Mouse (Mus musculus) layer of hippocampus, adult 2 months (tissue): ENCODE measurements around the gene Alox15. TPM values are rescaled to one million over a fixed set of nuclear protein-coding genes. Genes with fewer than 3 reads are reported as not detected.
A peak's percentile ranks its signal among the peaks of the same experiment; 100 is the strongest.
"Not testable (repeated sequence)": the region's sequence is repeated elsewhere in the genome, so short reads cannot be mapped to it uniquely, and the experiment has no call there.

ENCODE experiments used
- DNase-seq, 2 experiments: peaks; one replicate each; pipeline ENCODE4 v3.0.0; 2022; ENCODE audit warnings: low spot score in 2 of 2
- H3K27ac ChIP-seq: fragments of 200-600 bp; 2 replicates; pipeline ENCODE4 v1.8.1; 2022
- H3K4me3 ChIP-seq: fragments of 200-600 bp; 2 replicates; pipeline ENCODE4 v1.8.1; 2022; ENCODE audit warnings: mild to moderate bottlenecking
- CTCF ChIP-seq: fragments of 200-600 bp; conservative IDR thresholded peaks from 2 replicates; pipeline ENCODE4 v1.8.1; 2022; ENCODE audit warnings: antibody characterized with exemption, mild to moderate bottlenecking, moderate library complexity
- long read RNA-seq, 2 experiments: library from polyadenylated mRNA; stranded (forward); transcript quantifications; one replicate each; pipeline ENCODE4 v2.0.0; 2021; ENCODE audit warnings: borderline mapping rate in 2 of 2
- total RNA-seq, 2 experiments: library from RNA; stranded (reverse); gene quantifications; 2 replicates each; pipeline ENCODE4 v1.2.3; 2021

The Alox15 gene
- under 1 TPM in 1 of 2 experiments, not detected in 1; 0.26 TPM for total RNA-seq
- long read RNA-seq, experiment 1 = 0 reads
- long read RNA-seq, experiment 2 = 0 reads

- Histone ChIP-seq H3K4me3 (no peak within 1 kb of the TSS; the same call in 1 of the 2 replicates), H3K27ac (no peak within 1 kb of the TSS)
- DNase-seq = no peak
- TF ChIP-seq CTCF = no peak
These were observed at the start of gene Alox15 for GRCm38 (mm10) chr11:70351868-70352267. Alox15 (minus strand) TSS chr11:70352031.

- TF ChIP-seq CTCF = no peak
- H3K4me3 ChIP-seq = no peak overlapping the region
- H3K27ac ChIP-seq = no peak overlapping the region
- DNase-seq = peak in 1 of 2 experiments; percentile 32
These were observed 37.6 kb upstream of the Alox15 start for GRCm38 (mm10) chr11:70389421-70389820.

GRCm38 (mm10) chr11:70387436-70387835 lies 35.6 kb upstream of the Alox15 start:
- no peak for TF ChIP-seq CTCF
- H3K4me3 ChIP-seq = no peak overlapping the region
- no peak overlapping the region for H3K27ac ChIP-seq
- DNase-seq = no peak

GRCm38 (mm10) chr11:70384136-70384535 lies 32.3 kb upstream of the Alox15 start:
- no peak for DNase-seq
- no peak overlapping the region for H3K4me3 ChIP-seq

GRCm38 (mm10) chr11:70381330-70381729 lies 29.5 kb upstream of the Alox15 start:
- no peak overlapping the region for H3K4me3 ChIP-seq
- DNase-seq = no peak
- no peak overlapping the region for H3K27ac ChIP-seq
- no peak for TF ChIP-seq CTCF

More at GRCm38 (mm10) chr11:70384136-70384535, 32.3 kb upstream of the Alox15 start:
- no peak for TF ChIP-seq CTCF
- no peak overlapping the region for H3K27ac ChIP-seq

GRCm38 (mm10) chr11:70380478-70381005 lies 28.7 kb upstream of the Alox15 start:
- no peak for TF ChIP-seq CTCF
- H3K27ac ChIP-seq = no peak overlapping the region
- H3K4me3 ChIP-seq = no peak overlapping the region
- no peak for DNase-seq

- TF ChIP-seq CTCF = no peak
- H3K27ac ChIP-seq = no peak overlapping the region
- DNase-seq = no peak
- no peak overlapping the region for H3K4me3 ChIP-seq
These were observed 24.2 kb upstream of the Alox15 start for GRCm38 (mm10) chr11:70376054-70376453.

- no peak for TF ChIP-seq CTCF
- no peak for DNase-seq
- Histone ChIP-seq H3K27ac (no peak overlapping the region), H3K4me3 (no peak overlapping the region)
These were observed 22.5 kb upstream of the Alox15 start for GRCm38 (mm10) chr11:70374302-70374701.

GRCm38 (mm10) chr11:70372849-70373557 lies 21.2 kb upstream of the Alox15 start:
- no peak for DNase-seq
- H3K4me3 ChIP-seq = no peak overlapping the region
- H3K27ac ChIP-seq = no peak overlapping the region
- no peak for TF ChIP-seq CTCF

GRCm38 (mm10) chr11:70372396-70372795 lies 20.6 kb upstream of the Alox15 start:
- no peak for TF ChIP-seq CTCF
- Histone ChIP-seq H3K27ac (no peak overlapping the region), H3K4me3 (no peak overlapping the region)
- no peak for DNase-seq

- not testable (repeated sequence) for H3K27ac ChIP-seq, DNase-seq, H3K4me3 ChIP-seq
These were observed 16.8 kb upstream of the Alox15 start for GRCm38 (mm10) chr11:70368626-70369025.

GRCm38 (mm10) chr11:70367701-70368100 lies 15.9 kb upstream of the Alox15 start:
- not testable (repeated sequence) for H3K27ac ChIP-seq, DNase-seq, H3K4me3 ChIP-seq

- Histone ChIP-seq H3K4me3 (no peak overlapping the region), H3K27ac (no peak overlapping the region)
- DNase-seq = no peak
- TF ChIP-seq CTCF = no peak
These were observed 3.2 kb downstream of the Alox15 start for GRCm38 (mm10) chr11:70348630-70349029.

- DNase-seq = no peak
- no peak overlapping the region for H3K4me3 ChIP-seq
- no peak for TF ChIP-seq CTCF
- H3K27ac ChIP-seq = no peak overlapping the region
These were observed 4.0 kb downstream of the Alox15 start for GRCm38 (mm10) chr11:70347861-70348260.
